Mouse (Mus musculus): ENCODE measurements around the gene Fam71e2.

DNA sequence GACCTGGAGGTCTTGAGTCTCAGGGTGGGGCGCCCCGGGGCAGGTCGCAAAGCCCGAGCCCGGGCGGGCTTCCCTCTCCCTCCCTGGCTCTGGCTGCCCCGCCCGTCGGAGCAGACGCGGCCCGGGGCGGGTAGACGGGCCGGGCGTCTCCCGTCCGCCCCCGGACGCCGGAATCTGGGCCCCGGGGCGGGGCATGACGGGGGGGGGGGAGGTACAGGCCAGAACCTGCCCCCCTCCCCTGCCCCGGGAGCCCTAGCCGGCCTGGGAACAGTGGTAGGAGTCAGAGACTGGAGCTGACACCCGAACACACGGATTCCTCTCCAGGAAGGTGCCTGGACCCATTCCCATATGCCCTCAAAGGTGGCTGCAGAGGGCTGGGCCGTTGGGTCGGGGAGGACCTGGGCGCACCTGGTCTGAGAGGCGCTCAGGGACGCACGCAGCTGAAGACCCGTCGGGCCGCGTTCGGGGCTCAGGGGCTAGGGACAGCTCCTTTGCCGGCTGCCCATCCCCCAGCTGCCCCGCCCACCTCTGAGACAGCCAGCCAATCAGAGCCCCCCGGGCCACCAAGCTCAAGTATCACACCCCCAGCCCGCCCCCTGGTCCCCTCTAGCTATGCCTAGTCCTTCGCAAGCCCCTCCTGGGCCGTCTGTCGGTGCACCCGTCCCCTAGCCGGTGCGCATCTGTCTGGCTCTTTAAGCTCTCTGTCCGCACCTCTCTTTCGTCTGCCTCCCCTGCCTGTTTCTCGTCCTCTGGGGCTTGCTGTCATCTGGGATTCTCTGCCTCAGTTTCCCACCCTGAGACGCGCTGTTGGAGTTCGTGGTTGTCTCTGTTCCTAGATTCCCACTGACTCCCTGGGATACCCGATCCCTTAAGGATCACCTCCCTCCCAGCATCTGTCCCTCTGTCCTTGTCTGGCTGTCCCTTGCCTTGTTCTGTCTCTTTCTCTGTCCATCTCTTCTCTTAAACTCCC lies 6.0 kb upstream of the Fam71e2 start:
- no peak for TF ChIP-seq CTCF (IDR thresholded peaks at IDR 0.05; ENCODE audit: insufficient read depth, low read length)
- no peak for TF ChIP-seq POLR2A (IDR thresholded peaks at IDR 0.05; ENCODE audit: borderline replicate concordance, extremely low read depth, low read depth, low read length)

Data from lung, adult 2 months (tissue).